Mouse (Mus musculus) limb, embryonic 12.5 days (tissue): ENCODE data around the gene Gm11115. TPM values are rescaled to one million over a fixed set of nuclear protein-coding genes. Genes with fewer than 3 reads are reported as not detected.

Source experiments
- ATAC-seq: fragments of 200-750 bp; cut with Nextera tagmentation; 2 replicates; pipeline ENCODE4 v1.8.0; 2017; ENCODE audit warnings: low read depth, moderate TSS enrichment; ENCODE audit not compliant: insufficient number of reproducible peaks, insufficient read depth, low FRiP score, low TSS enrichment
- H3K27ac ChIP-seq: fragments of 300-500 bp; sonication (generic); 2 replicates; pipeline ENCODE4 v1.5.1; 2016; ENCODE audit warnings: mild to moderate bottlenecking, moderate library complexity
- H3K27me3 ChIP-seq: fragments of 300-500 bp; sonication (generic); 2 replicates; pipeline ENCODE4 v1.6.1; 2016; ENCODE audit warnings: mild to moderate bottlenecking, moderate library complexity
- H3K36me3 ChIP-seq: fragments of 300-500 bp; sonication (generic); 2 replicates; pipeline ENCODE4 v1.6.1; 2016; ENCODE audit warnings: mild to moderate bottlenecking, moderate library complexity
- H3K4me1 ChIP-seq: fragments of 300-500 bp; sonication (generic); replicated peaks from 2 replicates; pipeline ENCODE4 v1.6.1; 2016
- H3K4me2 ChIP-seq: fragments of 300-500 bp; sonication (generic); 2 replicates; pipeline ENCODE4 v1.6.1; 2016; ENCODE audit warnings: mild to moderate bottlenecking, moderate library complexity
- H3K4me3 ChIP-seq: fragments of 300-500 bp; sonication (generic); replicated peaks from 2 replicates; pipeline ENCODE4 v1.5.1; 2016; ENCODE audit warnings: mild to moderate bottlenecking
- H3K9ac ChIP-seq: fragments of 300-500 bp; sonication (generic); replicated peaks from 2 replicates; pipeline ENCODE4 v1.6.1; 2016; ENCODE audit warnings: mild to moderate bottlenecking, moderate library complexity
- H3K9me3 ChIP-seq: fragments of 300-500 bp; sonication (generic); 2 replicates; pipeline ENCODE4 v1.6.1; 2016; ENCODE audit warnings: mild to moderate bottlenecking, moderate library complexity
- WGBS: fragments of 180-500 bp; shearing (Covaris S2); methylation state at CpG from one replicate; pipeline ENCODE4 v1.1.7; 2016; 5-methylcytosine and 5-hydroxymethylcytosine counted together
- polyA plus RNA-seq: library from polyadenylated mRNA; unstranded; fragments of >200 nt; fragmentation: Nextera tagmentation; extraction: Ambion mirVana; gene quantifications from 2 replicates; pipeline ENCODE4 v1.2.1, GENCODE M21; 2016

Gene Gm11115
- not detected in 2 replicates for polyA plus RNA-seq

GRCm38 (mm10) chr5:88153999-88154398, at the start of gene Gm11115:
Gene Gm11115, minus strand, starts transcription at chr5:88154099.
- Histone ChIP-seq H3K4me3 (no peak within 1 kb of the TSS), H3K27me3 (no peaks in the 10 kb centered on the region), H3K27ac (no peak within 1 kb of the TSS), H3K4me1 (no peaks in the 10 kb centered on the region), H3K36me3 (no peaks in the 10 kb centered on the region), H3K9me3 (no peaks in the 10 kb centered on the region), H3K4me2 (no peak within 1 kb of the TSS), H3K9ac (no peak within 1 kb of the TSS)
- no peak for ATAC-seq

GRCm38 (mm10) chr5:88111430-88111829, 42.5 kb downstream of the Gm11115 start, which contains the start of gene Gm11116:
Gene Gm11116, minus strand, starts transcription at chr5:88111530.
- H3K4me2 ChIP-seq, result no peak within 1 kb of the TSS
- no peak within 1 kb of the TSS for H3K4me3 ChIP-seq
- no peaks in the 10 kb centered on the region for H3K9me3 ChIP-seq
- H3K36me3 ChIP-seq, result no peaks in the 10 kb centered on the region
- H3K27ac ChIP-seq, result no peak within 1 kb of the TSS
- WGBS, result 81% methylated on average over 1 of the region's 1 CpGs
- H3K27me3 ChIP-seq, result no peaks in the 10 kb centered on the region
- no peaks in the 10 kb centered on the region for H3K4me1 ChIP-seq
- no peak for ATAC-seq
- H3K9ac ChIP-seq, result no peak within 1 kb of the TSS

Other genes starting within 250 kb of the Gm11115 start
- gene Csn3, start 228.5 kb downstream of the Gm11115 start, polyA plus RNA-seq, result not detected in 2 replicates
- not detected in 2 replicates for gene 2310003L06Rik, start 184.6 kb downstream of the Gm11115 start, polyA plus RNA-seq
- gene Gm28434, start 184.6 kb downstream of the Gm11115 start, polyA plus RNA-seq, result not detected in 2 replicates
- gene Cabs1, start 174.7 kb downstream of the Gm11115 start, polyA plus RNA-seq, result not detected in 2 replicates
- gene Smr3a, start 151.6 kb downstream of the Gm11115 start, polyA plus RNA-seq, result not detected in 2 replicates
- gene Smr2, start 67.5 kb downstream of the Gm11115 start, polyA plus RNA-seq, result not detected in 2 replicates
- gene Gm11116, start 42.6 kb downstream of the Gm11115 start, polyA plus RNA-seq, result not detected in 2 replicates
- not detected in 2 replicates for gene Gm7714, start 114.8 kb upstream of the Gm11115 start, polyA plus RNA-seq
- gene Prol1, start 163.2 kb upstream of the Gm11115 start, polyA plus RNA-seq, result not detected in 2 replicates
- gene Amtn, start 222.0 kb upstream of the Gm11115 start, polyA plus RNA-seq, result not detected in 2 replicates